ENCODE assay signal across 24 mouse cellular contexts in genomic region chr9:67163746-67164145, GRCm38 (mm10).
DNase-seq lines count a peak whose midpoint lies in the region; ATAC-seq and TF ChIP-seq lines count a peak whose summit lies in the region.
"Had no signal": no experiment of that assay in that cellular context is flagged by ENCODE, and none has a peak within 500 bp of the region (broad histone marks: within the 10 kb centered on the region; RNA-seq: fewer than 3 reads in every experiment).

No protein-coding gene starts in this region.

- no peaks in the 10 kb centered on the region for H3K36me3 ChIP-seq in kidney, adult 2 months (ENCODE audit: control insufficient read depth, insufficient read depth, low read length)
- no peaks in the 10 kb centered on the region for H3K36me3 ChIP-seq in kidney, embryonic 16.5 days (ENCODE audit: insufficient read depth, low read length)
- no peaks in the 10 kb centered on the region for H3K36me3 ChIP-seq in heart, embryonic 10.5 days
- no peaks in the 10 kb centered on the region for H3K36me3 ChIP-seq in heart, embryonic 16.5 days (ENCODE audit: control insufficient read depth, insufficient read depth)
- H3K36me3 ChIP-seq: embryonic facial prominence, embryonic 15.5 days; hindbrain, embryonic 10.5 days; kidney, embryonic 15.5 days; limb, embryonic 12.5 days; liver, embryonic 13.5 days; neural tube, embryonic 15.5 days had no signal

- H3K4me3 ChIP-seq in kidney, adult 2 months (ENCODE audit: insufficient read depth, low read depth, low read length) = no peak overlapping the region
- no peak overlapping the region for H3K4me3 ChIP-seq in kidney, embryonic 16.5 days (ENCODE audit: low read length)
- 0 out of 2 replicates have a peak overlapping the region, but pooled peaks have one; percentile 8 for H3K4me3 ChIP-seq in heart, embryonic 10.5 days
- H3K4me3 ChIP-seq in heart, embryonic 16.5 days (ENCODE audit: low read length) = no peak overlapping the region
- H3K4me3 ChIP-seq: embryonic facial prominence, embryonic 15.5 days; hindbrain, embryonic 10.5 days; kidney, embryonic 15.5 days; limb, embryonic 12.5 days; liver, embryonic 13.5 days; neural tube, embryonic 15.5 days had no signal

- no peak overlapping the region for H3K9ac ChIP-seq in kidney, embryonic 16.5 days (replicated peaks; ENCODE audit: low read length)
- H3K9ac ChIP-seq in heart, embryonic 16.5 days (ENCODE audit: low read length) = no peak overlapping the region
- H3K9ac ChIP-seq: embryonic facial prominence, embryonic 15.5 days; kidney, embryonic 15.5 days; limb, embryonic 12.5 days; liver, embryonic 13.5 days; neural tube, embryonic 15.5 days had no signal

- no peak overlapping the region for H3K4me2 ChIP-seq in kidney, embryonic 16.5 days (replicated peaks; ENCODE audit: low read depth, low read length)
- H3K4me2 ChIP-seq in heart, embryonic 16.5 days (ENCODE audit: low read depth, low read length) = no peak overlapping the region
- H3K4me2 ChIP-seq: embryonic facial prominence, embryonic 15.5 days; kidney, embryonic 15.5 days; limb, embryonic 12.5 days; liver, embryonic 13.5 days; midbrain, embryonic 11.5 days; neural tube, embryonic 15.5 days had no signal

- H3K27ac ChIP-seq in kidney, adult 2 months (ENCODE audit: insufficient read depth, low read depth, low read length) = no peak overlapping the region
- no peak overlapping the region for H3K27ac ChIP-seq in kidney, embryonic 16.5 days (ENCODE audit: low read length)
- peak overlapping the region; percentile 53 for H3K27ac ChIP-seq in heart, embryonic 10.5 days
- H3K27ac ChIP-seq in heart, embryonic 16.5 days (ENCODE audit: low read length) = peak overlapping the region; percentile 62
- H3K27ac ChIP-seq: embryonic facial prominence, embryonic 15.5 days; hindbrain, embryonic 10.5 days; hindbrain, postnatal 0 days; kidney, embryonic 15.5 days; limb, embryonic 12.5 days; liver, embryonic 13.5 days; neural tube, embryonic 15.5 days; stomach, postnatal 0 days had no signal

- intact Hi-C loops in left cerebral cortex, postnatal 10 days (cut with DNase I) = no loop called here

- peak; percentile 10 for DNase-seq in kidney, adult 2 months
- no peak for DNase-seq in heart, embryonic 10.5 days (ENCODE audit: low spot score)
- DNase-seq in heart, postnatal 4 days = peak; percentile 88
- DNase-seq in left cerebral cortex, postnatal 10 days (ENCODE audit: extremely low spot score in 1 of 2, low spot score in 2 of 2) = no peak
- DNase-seq in yolk sac, embryonic 10.5 days (ENCODE audit: low spot score) = no peak
- no peak for DNase-seq in frontal cortex, postnatal 14 days (ENCODE audit: low spot score in 2 of 2)
- DNase-seq: adrenal gland, postnatal 36 days; cerebellum, adult 9-10 months; gastrocnemius, postnatal 25 days; liver, embryonic 13.5 days; lung, adult 2 months; lung, postnatal 14 days had no signal

- no peaks in the 10 kb centered on the region for H3K9me3 ChIP-seq in kidney, embryonic 16.5 days (ENCODE audit: low read length)
- no peaks in the 10 kb centered on the region for H3K9me3 ChIP-seq in heart, embryonic 10.5 days
- H3K9me3 ChIP-seq in heart, embryonic 16.5 days (replicated peaks; ENCODE audit: control insufficient read depth, low read length) = no peaks in the 10 kb centered on the region
- H3K9me3 ChIP-seq: embryonic facial prominence, embryonic 15.5 days; hindbrain, embryonic 10.5 days; kidney, embryonic 15.5 days; limb, embryonic 12.5 days; liver, embryonic 13.5 days; neural tube, embryonic 15.5 days had no signal

- TF ChIP-seq POLR2A in kidney, adult 2 months (IDR thresholded peaks at IDR 0.05; ENCODE audit: low read depth, low read length) = no peak

- H3K4me1 ChIP-seq in kidney, adult 2 months (ENCODE audit: control insufficient read depth, insufficient read depth, low read length) = no peaks in the 10 kb centered on the region
- peaks cover 3% of the 10 kb centered on the region; the same call in 1 of the 2 replicates for H3K4me1 ChIP-seq in kidney, embryonic 16.5 days (ENCODE audit: insufficient read depth, low read length)
- H3K4me1 ChIP-seq in heart, embryonic 10.5 days = peaks cover 48% of the 10 kb centered on the region
- H3K4me1 ChIP-seq in heart, embryonic 16.5 days (ENCODE audit: control insufficient read depth, insufficient read depth, low read length) = peaks cover 38% of the 10 kb centered on the region
- H3K4me1 ChIP-seq: limb, embryonic 12.5 days; neural tube, embryonic 15.5 days had no signal

- 61% methylated on average over 6 of the region's 6 CpGs for WGBS in kidney, adult 2 months
- 80% methylated on average over 6 of the region's 6 CpGs for WGBS in kidney, embryonic 16.5 days
- 20% methylated on average over 6 of the region's 6 CpGs for WGBS in heart, embryonic 10.5 days
- 20% methylated on average over 6 of the region's 6 CpGs for WGBS in heart, embryonic 16.5 days

- no peak for ATAC-seq in kidney, embryonic 16.5 days (ENCODE audit: low FRiP score, low TSS enrichment)
- ATAC-seq in heart, embryonic 16.5 days (replicated peaks; ENCODE audit: extremely low read depth, insufficient read depth, low FRiP score) = peak; percentile 63
- ATAC-seq: forebrain, embryonic 14.5 days; hindbrain, postnatal 0 days; intestine, embryonic 16.5 days had no signal

- no peak for TF ChIP-seq CTCF in kidney, adult 2 months (conservative IDR thresholded peaks at IDR 0.05; ENCODE audit: insufficient read depth, insufficient read length, low read depth, low read length)

- H3K27me3 ChIP-seq in kidney, adult 2 months (replicated peaks; ENCODE audit: control insufficient read depth, insufficient read depth, low read length) = no peaks in the 10 kb centered on the region
- H3K27me3 ChIP-seq in kidney, embryonic 16.5 days (ENCODE audit: insufficient read depth, low read length) = no peaks in the 10 kb centered on the region
- no peaks in the 10 kb centered on the region for H3K27me3 ChIP-seq in heart, embryonic 10.5 days (ENCODE audit: insufficient read depth, poor library complexity, severe bottlenecking)
- no peaks in the 10 kb centered on the region for H3K27me3 ChIP-seq in heart, embryonic 16.5 days (ENCODE audit: control insufficient read depth, insufficient read depth, low read length)
- H3K27me3 ChIP-seq: embryonic facial prominence, embryonic 15.5 days; kidney, embryonic 15.5 days; limb, embryonic 12.5 days; liver, embryonic 13.5 days; neural tube, embryonic 15.5 days had no signal

Comparison
In these comparisons a context has a peak if more than half of its experiments do, and no peak if none do; other contexts are left out.
1. DNase-seq: peak in kidney, adult 2 months (single experiment) and heart, postnatal 4 days (single experiment); none in heart, embryonic 10.5 days (single experiment), left cerebral cortex, postnatal 10 days (0 of 2), yolk sac, embryonic 10.5 days (single experiment) and frontal cortex, postnatal 14 days (0 of 2).
2. H3K27ac ChIP-seq: peak in heart, embryonic 10.5 days (single experiment) and heart, embryonic 16.5 days (single experiment); none in kidney, adult 2 months (single experiment) and kidney, embryonic 16.5 days (single experiment).